Mouse (Mus musculus): ENCODE measurements around the gene Dnlz.

GRCm38 (mm10) chr2:26360772-26361171 lies 8.9 kb upstream of the Dnlz start, which contains the start of gene Card9:
- TF ChIP-seq GATA1 (IDR thresholded peaks at IDR 0.05; ENCODE audit: borderline replicate concordance, low read length) (no peak), FLI1 (IDR thresholded peaks at IDR 0.05; ENCODE audit: low read length) (no peak)
